Mouse (Mus musculus) heart, embryonic 10.5 days (tissue): Measurements from ENCODE around the gene Trabd2b. TPM values are rescaled to one million over a fixed set of nuclear protein-coding genes. Genes with fewer than 3 reads are reported as not detected.

Experiments used
- DNase-seq: peaks from one replicate; pipeline ENCODE4 v3.0.0-alpha.2; 2017; ENCODE audit warnings: low spot score
- H3K27ac ChIP-seq: fragments of 300-500 bp; sonication (generic); 2 replicates; pipeline ENCODE4 v1.5.1; 2016; ENCODE audit warnings: mild to moderate bottlenecking
- H3K27me3 ChIP-seq: fragments of 300-500 bp; sonication (generic); 2 replicates; pipeline ENCODE4 v1.6.1; 2016; ENCODE audit warnings: mild to moderate bottlenecking; ENCODE audit not compliant: poor library complexity, insufficient read depth, severe bottlenecking
- H3K36me3 ChIP-seq: fragments of 300-500 bp; sonication (generic); 2 replicates; pipeline ENCODE4 v1.6.1; 2016; ENCODE audit warnings: mild to moderate bottlenecking, moderate library complexity
- H3K4me1 ChIP-seq: fragments of 300-500 bp; sonication (generic); 2 replicates; pipeline ENCODE4 v1.6.1; 2016; ENCODE audit warnings: mild to moderate bottlenecking
- H3K4me3 ChIP-seq: fragments of 300-500 bp; sonication (generic); 2 replicates; pipeline ENCODE4 v1.5.1; 2016; ENCODE audit warnings: mild to moderate bottlenecking, moderate library complexity
- H3K9me3 ChIP-seq: fragments of 300-500 bp; sonication (generic); 2 replicates; pipeline ENCODE4 v1.6.1; 2016; ENCODE audit warnings: mild to moderate bottlenecking, moderate library complexity
- WGBS: fragments of 180-500 bp; shearing (Covaris S2); methylation state at CpG from one replicate; pipeline ENCODE4 v1.1.7; 2016; 5-methylcytosine and 5-hydroxymethylcytosine counted together
- polyA plus RNA-seq: library from polyadenylated mRNA; unstranded; fragments of >200 nt; fragmentation: Nextera tagmentation; extraction: Ambion mirVana; gene quantifications from 2 replicates; pipeline ENCODE4 v1.2.1, GENCODE M21; 2016

The Trabd2b gene
- polyA plus RNA-seq, 1 experiment from 2014 or later = 2.2 TPM

DNA sequence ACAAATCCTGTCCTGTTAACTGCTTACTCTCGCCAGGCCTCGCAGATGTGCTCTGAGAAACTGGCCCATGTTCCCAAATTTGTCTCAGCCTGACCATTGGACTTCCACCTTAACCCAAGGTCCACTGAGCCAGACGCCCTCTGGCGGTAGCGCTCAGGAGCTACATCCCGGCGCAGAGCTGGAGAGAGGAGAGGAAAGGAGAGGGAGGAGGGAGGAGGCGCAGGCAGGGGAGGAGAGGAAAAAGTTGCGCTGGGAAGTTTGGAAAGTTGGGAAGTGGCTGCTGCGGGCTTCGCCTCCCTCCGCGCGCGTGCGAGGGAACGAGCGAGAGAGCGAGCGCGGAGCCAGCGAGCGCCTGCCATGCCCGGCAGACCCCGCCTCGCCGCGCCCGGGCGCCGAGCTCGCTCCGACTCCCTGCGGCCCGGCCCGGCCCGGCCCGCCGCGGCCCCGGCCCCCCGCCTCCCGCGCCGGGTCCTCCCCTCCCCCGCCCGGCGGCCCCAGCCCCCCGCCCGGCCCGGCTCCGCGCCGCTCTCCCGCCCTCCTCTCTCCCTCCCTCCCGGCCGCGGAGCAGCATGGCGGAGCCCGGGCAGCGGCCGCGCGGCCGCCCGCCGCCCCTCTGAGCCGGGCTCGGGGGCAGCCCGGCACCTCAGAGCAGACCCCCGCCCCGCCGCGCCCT, 706 bp upstream of the Trabd2b start:
- peak overlapping the region; percentile 87 for H3K27ac ChIP-seq
- peaks cover 93% of the 10 kb centered on the region for H3K27me3 ChIP-seq
- no peaks in the 10 kb centered on the region for H3K9me3 ChIP-seq
- peaks cover 23% of the 10 kb centered on the region for H3K4me1 ChIP-seq
- WGBS = under 1% methylated on average over 23 of the region's 74 CpGs
- peak; percentile 90 for DNase-seq
- H3K36me3 ChIP-seq = no peaks in the 10 kb centered on the region
- H3K4me3 ChIP-seq = peak overlapping the region; percentile 81

- no peak overlapping the region for H3K27ac ChIP-seq
- H3K4me1 ChIP-seq = peaks cover 35% of the 10 kb centered on the region
- peak overlapping the region; percentile 81 for H3K4me3 ChIP-seq
- peaks cover 91% of the 10 kb centered on the region for H3K27me3 ChIP-seq
- WGBS = 50% methylated on average over 3 of the region's 3 CpGs
- H3K36me3 ChIP-seq = no peaks in the 10 kb centered on the region
- DNase-seq = no peak
- no peaks in the 10 kb centered on the region for H3K9me3 ChIP-seq
Measured at GRCm38 (mm10) chr4:114407516-114407915, 992 bp downstream of the Trabd2b start.

- Histone ChIP-seq H3K9me3 (no peaks in the 10 kb centered on the region), H3K4me1 (peaks cover 35% of the 10 kb centered on the region), H3K27ac (no peak overlapping the region), H3K36me3 (no peaks in the 10 kb centered on the region), H3K27me3 (peaks cover 92% of the 10 kb centered on the region), H3K4me3 (no peak overlapping the region)
- WGBS = 87% methylated on average over 2 of the region's 2 CpGs
- no peak for DNase-seq
Measured at GRCm38 (mm10) chr4:114408298-114408697, 1.8 kb downstream of the Trabd2b start.

- Histone ChIP-seq H3K4me3 (no peak overlapping the region), H3K36me3 (no peaks in the 10 kb centered on the region), H3K9me3 (no peaks in the 10 kb centered on the region), H3K4me1 (peaks cover 35% of the 10 kb centered on the region), H3K27ac (no peak overlapping the region), H3K27me3 (peaks cover 90% of the 10 kb centered on the region)
- no peak for DNase-seq
- WGBS = 73% methylated on average over 18 of the region's 18 CpGs
Measured at GRCm38 (mm10) chr4:114408890-114409480, 2.5 kb downstream of the Trabd2b start.

DNA sequence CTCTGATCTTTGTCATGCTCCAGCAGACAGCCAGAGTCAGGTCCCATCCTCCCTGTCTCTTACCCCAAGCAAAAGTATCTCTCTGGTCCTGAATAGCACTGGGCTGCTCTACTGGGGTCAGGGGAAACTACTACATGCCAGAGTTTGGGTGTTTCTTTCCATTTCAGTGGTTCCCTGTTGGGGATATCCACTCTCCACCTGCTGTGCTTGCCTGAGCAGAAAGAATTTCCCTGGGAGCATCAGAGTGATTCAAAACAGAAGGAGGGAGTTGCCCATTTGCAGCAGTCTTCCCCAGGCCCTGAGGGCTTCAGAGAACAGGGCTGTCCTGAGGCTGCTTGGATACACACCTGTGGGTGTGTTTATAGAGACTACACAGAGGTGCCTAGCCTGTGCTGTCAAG, 3.0 kb downstream of the Trabd2b start:
- Histone ChIP-seq H3K27me3 (peaks cover 90% of the 10 kb centered on the region), H3K27ac (no peak overlapping the region), H3K36me3 (no peaks in the 10 kb centered on the region), H3K9me3 (no peaks in the 10 kb centered on the region), H3K4me3 (no peak overlapping the region), H3K4me1 (peaks cover 35% of the 10 kb centered on the region)
- no peak for DNase-seq

- peaks cover 35% of the 10 kb centered on the region for H3K4me1 ChIP-seq
- no peaks in the 10 kb centered on the region for H3K36me3 ChIP-seq
- peaks cover 89% of the 10 kb centered on the region for H3K27me3 ChIP-seq
- peak overlapping the region; percentile 38 for H3K4me3 ChIP-seq
- WGBS = 60% methylated on average over 3 of the region's 3 CpGs
- no peaks in the 10 kb centered on the region for H3K9me3 ChIP-seq
- H3K27ac ChIP-seq = no peak overlapping the region
- no peak for DNase-seq
Measured at GRCm38 (mm10) chr4:114410026-114410425, 3.5 kb downstream of the Trabd2b start.

DNA sequence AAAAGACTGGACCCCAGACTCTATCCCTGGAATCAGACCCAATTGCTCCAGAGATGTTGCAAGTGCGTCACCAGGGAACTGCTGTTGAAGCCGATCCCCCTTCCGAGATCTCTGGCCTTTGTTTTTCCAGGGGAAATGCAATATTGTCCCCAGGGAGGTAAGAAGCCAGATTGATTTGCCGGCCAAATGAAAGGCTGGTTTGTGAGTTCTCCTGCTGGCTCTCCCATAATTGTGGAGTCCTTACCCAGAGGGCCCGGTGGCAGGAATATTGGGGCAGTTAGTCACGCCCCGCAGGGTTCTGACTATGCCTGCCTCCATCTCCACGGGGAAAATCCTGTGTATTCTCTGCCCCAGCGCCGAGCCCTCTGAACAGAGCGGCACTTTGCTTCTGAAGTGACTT, 3.9 kb downstream of the Trabd2b start:
- H3K36me3 ChIP-seq = no peaks in the 10 kb centered on the region
- no peaks in the 10 kb centered on the region for H3K9me3 ChIP-seq
- H3K4me1 ChIP-seq = peaks cover 38% of the 10 kb centered on the region
- no peak overlapping the region for H3K27ac ChIP-seq
- 18% methylated on average over 11 of the region's 11 CpGs for WGBS
- DNase-seq = no peak
- peaks cover 89% of the 10 kb centered on the region for H3K27me3 ChIP-seq
- peak overlapping the region; percentile 38 for H3K4me3 ChIP-seq

DNA sequence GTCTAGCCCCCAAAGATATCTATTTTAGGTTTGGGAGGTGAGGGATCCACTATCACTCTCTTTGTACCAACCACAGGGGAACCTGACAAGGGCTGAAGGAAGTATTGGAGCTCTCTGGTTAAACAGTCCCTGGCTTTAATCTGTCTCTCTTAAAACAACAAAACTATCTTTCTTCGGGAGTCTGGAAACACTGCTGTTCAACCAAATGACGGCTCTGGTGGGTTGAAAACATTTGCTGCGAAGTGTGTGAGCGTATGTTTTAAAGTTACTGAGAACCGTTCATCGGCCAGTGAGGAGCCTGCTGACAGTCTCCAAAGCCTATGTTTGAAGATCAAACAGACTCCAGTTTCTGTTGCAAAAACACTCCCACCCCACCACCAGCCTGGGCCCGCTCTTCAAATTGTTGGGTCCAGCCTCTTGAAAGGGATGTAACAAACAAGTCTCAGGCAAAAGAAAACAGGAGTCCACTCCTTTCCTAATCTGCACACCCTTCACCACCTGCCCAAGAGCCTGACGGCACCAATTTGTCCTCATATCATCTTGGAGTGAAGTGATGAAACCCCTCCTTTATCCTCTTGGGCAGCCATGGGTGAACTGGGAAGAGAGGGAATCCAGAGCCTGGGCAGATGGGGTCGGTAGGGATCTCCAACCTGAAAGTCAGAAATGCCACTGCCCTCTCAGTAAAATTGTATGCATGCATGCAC, 4.6 kb downstream of the Trabd2b start:
- Histone ChIP-seq H3K4me3 (peak overlapping the region; percentile 38; the same call in 1 of the 2 replicates), H3K4me1 (peaks cover 42% of the 10 kb centered on the region)

GRCm38 (mm10) chr4:114411846-114412390, 5.4 kb downstream of the Trabd2b start:
- 51% methylated on average over 6 of the region's 6 CpGs for WGBS
- DNase-seq = no peak
- H3K36me3 ChIP-seq = no peaks in the 10 kb centered on the region
- H3K4me1 ChIP-seq = peaks cover 38% of the 10 kb centered on the region
- no peak overlapping the region for H3K4me3 ChIP-seq
- H3K9me3 ChIP-seq = no peaks in the 10 kb centered on the region
- no peak overlapping the region for H3K27ac ChIP-seq
- H3K27me3 ChIP-seq = peaks cover 95% of the 10 kb centered on the region

More for the DNA sequence above, 4.6 kb downstream of the Trabd2b start:
- no peak for DNase-seq
- 15% methylated on average over 9 of the region's 9 CpGs for WGBS
- no peaks in the 10 kb centered on the region for H3K36me3 ChIP-seq
- H3K9me3 ChIP-seq = no peaks in the 10 kb centered on the region
- H3K27ac ChIP-seq = no peak overlapping the region
- peaks cover 95% of the 10 kb centered on the region for H3K27me3 ChIP-seq

DNA sequence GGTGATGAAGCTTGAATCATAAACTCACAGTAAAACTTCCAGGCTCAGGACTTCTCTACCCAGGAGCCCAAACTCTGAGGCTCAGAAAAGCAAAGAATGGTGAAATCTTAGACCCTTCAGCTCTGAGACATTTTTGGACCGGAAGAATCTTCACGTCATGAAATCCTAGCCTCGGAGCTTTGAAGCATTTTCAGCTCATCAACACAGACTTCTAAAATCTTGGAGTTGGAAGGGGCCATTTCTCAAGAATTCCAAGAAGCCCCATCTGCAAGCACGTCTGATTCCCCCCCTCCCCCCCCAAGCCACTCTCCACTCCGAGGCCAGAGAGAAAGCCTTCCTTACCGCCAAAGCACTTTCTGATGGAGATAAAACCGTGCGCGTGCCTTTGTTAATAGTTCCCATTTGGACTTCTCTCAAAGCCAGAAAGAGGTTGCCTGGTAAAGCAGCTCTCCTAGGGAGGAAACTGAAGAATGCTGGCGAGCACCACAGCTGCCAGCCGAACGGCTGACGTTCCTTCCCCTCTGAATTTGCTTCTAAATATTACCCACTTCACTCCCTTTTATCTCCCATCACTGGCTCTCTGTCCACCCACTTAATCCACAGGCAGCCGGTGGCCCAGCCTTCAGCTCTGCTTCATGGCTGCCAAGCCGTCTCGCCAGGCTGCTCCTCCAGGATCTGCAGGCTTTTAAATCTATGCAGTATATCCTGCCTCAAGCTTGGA, 9.6 kb downstream of the Trabd2b start:
- H3K27me3 ChIP-seq = peaks cover 96% of the 10 kb centered on the region
- no peaks in the 10 kb centered on the region for H3K9me3 ChIP-seq
- no peak for DNase-seq
- WGBS = 27% methylated on average over 16 of the region's 16 CpGs
- no peaks in the 10 kb centered on the region for H3K36me3 ChIP-seq
- no peak overlapping the region for H3K4me3 ChIP-seq
- H3K27ac ChIP-seq = no peak overlapping the region
- peaks cover 21% of the 10 kb centered on the region for H3K4me1 ChIP-seq

- H3K27ac ChIP-seq = no peak overlapping the region
- no peaks in the 10 kb centered on the region for H3K36me3 ChIP-seq
- H3K27me3 ChIP-seq = peaks cover 99% of the 10 kb centered on the region
- no peak overlapping the region for H3K4me3 ChIP-seq
- 79% methylated on average over 2 of the region's 2 CpGs for WGBS
- no peak for DNase-seq
- peaks cover 11% of the 10 kb centered on the region for H3K4me1 ChIP-seq
- H3K9me3 ChIP-seq = no peaks in the 10 kb centered on the region
Measured at GRCm38 (mm10) chr4:114420154-114420553, 13.6 kb downstream of the Trabd2b start.

DNA sequence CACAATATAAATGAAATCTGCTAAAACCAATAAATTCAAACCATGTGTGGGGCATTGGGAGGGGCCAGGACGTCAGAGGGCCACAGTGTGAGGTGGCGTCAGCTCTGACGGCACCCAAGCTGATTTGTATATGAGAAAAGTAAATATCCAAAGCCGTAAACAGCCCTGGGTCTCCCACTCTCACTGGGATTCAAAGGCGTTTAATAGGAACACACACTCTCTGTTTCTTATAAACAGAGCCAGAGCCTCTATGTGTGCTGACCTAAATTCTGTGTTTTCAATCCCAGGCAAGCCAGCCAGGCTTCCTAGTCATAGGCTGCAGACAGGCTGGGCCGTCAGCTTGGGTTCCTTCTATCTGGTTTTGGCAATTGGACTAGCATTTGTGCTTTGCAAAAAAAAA, 16.6 kb downstream of the Trabd2b start:
- H3K4me1 ChIP-seq = 0 out of 2 replicates have a peak, but pooled peaks cover 4% of the 10 kb centered on the region
- no peak overlapping the region for H3K4me3 ChIP-seq
- H3K36me3 ChIP-seq = no peaks in the 10 kb centered on the region
- H3K27me3 ChIP-seq = peaks cover 94% of the 10 kb centered on the region
- H3K27ac ChIP-seq = no peak overlapping the region
- WGBS = 68% methylated on average over 6 of the region's 6 CpGs
- H3K9me3 ChIP-seq = no peaks in the 10 kb centered on the region
- DNase-seq = no peak
